Mouse (Mus musculus): ENCODE measurements at regions not wholly inside any gene's neighbourhood (a gene's known extent, or its start where the extent isn't known, plus 50 kb on each side); places are given as distances from the start of the nearest gene placed in this dataset.

DNA sequence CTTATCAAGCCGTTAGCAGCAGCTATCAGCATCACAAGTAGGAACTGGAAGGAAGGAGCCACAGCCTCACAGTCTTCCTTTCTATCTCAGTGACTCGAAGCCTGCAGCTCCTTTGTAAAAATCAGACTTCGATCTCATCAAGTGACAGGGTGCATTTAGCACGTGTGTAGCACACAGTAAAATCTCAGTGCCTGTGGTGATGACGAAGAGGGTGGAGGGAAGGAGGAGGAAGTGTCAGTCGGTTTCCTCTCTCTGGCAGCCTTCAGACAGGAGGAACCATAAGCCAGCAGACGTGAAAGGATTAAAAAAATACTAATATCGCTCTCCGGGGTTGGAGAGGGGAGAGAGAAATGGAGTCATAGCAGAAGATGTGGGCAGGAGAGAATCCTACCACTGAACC is 538.5 kb upstream of the Adam5 start:
- H3K4me3 ChIP-seq (replicated peaks): no peak overlapping the region
- H3K36me3 ChIP-seq: no peaks in the 10 kb centered on the region
- H3K4me2 ChIP-seq: no peak overlapping the region
- no peak overlapping the region for H3K27ac ChIP-seq
- no peaks in the 10 kb centered on the region for H3K4me1 ChIP-seq (replicated peaks)
- no peak overlapping the region for H3K9ac ChIP-seq
- no peak for DNase-seq
- H3K27me3 ChIP-seq: no peaks in the 10 kb centered on the region
- 13% methylated on average over 9 of the region's 9 CpGs for WGBS (ENCODE audit: insufficient replicate concordance)
- no peak for ATAC-seq (ENCODE audit: low read depth)
- H3K9me3 ChIP-seq (replicated peaks): no peaks in the 10 kb centered on the region

DNA sequence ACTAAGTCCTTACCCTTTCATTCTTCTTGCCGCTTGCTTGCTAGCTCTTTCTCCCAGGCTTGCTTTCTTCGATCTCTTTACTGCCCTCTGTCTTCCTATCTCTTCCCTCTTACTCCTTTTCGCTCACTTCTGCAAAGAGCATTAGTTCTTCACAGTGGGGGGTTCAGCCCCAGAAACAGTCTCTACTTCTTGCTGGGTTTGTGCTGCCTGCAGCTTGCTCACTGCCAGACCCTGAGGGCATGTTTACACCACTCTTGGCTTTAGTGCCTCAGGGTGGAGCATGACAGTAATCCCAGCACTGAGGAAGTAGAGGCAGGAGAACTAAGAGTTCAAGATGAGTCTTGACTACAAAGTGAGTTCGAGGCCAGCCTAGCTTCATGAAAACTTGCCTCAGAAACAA is 538.0 kb upstream of the Adam5 start:
- Histone ChIP-seq H3K4me2 (no peak overlapping the region), H3K27me3 (no peaks in the 10 kb centered on the region), H3K27ac (no peak overlapping the region), H3K4me1 (replicated peaks) (no peaks in the 10 kb centered on the region), H3K4me3 (replicated peaks) (no peak overlapping the region), H3K9me3 (replicated peaks) (no peaks in the 10 kb centered on the region), H3K9ac (no peak overlapping the region), H3K36me3 (no peaks in the 10 kb centered on the region)
- WGBS (ENCODE audit: insufficient replicate concordance): 62% methylated on average over 4 of the region's 4 CpGs
- ATAC-seq (ENCODE audit: low read depth) (no peak), DNase-seq (no peak)

DNA sequence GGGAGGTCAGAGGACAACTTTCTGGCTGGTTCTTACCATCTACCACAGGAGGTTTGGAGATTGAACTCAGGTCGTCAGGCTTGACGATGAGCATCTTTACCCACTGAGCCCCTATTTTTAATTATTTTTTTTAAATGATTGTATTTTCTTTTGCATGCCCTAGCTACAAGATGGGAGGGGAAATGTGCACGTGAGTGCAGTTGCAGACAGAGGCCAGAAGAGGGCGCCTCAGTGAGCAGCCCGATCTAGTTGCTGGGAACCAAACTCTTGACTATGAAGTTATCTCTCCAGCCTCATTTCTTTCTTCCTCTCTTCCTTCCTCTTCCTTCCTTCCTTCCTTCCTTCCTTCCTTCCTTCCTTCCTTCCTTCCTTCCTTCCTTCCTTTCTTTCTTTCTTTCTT is 537.3 kb upstream of the Adam5 start:
- no peaks in the 10 kb centered on the region for H3K36me3 ChIP-seq
- H3K4me1 ChIP-seq (replicated peaks): no peaks in the 10 kb centered on the region

DNA sequence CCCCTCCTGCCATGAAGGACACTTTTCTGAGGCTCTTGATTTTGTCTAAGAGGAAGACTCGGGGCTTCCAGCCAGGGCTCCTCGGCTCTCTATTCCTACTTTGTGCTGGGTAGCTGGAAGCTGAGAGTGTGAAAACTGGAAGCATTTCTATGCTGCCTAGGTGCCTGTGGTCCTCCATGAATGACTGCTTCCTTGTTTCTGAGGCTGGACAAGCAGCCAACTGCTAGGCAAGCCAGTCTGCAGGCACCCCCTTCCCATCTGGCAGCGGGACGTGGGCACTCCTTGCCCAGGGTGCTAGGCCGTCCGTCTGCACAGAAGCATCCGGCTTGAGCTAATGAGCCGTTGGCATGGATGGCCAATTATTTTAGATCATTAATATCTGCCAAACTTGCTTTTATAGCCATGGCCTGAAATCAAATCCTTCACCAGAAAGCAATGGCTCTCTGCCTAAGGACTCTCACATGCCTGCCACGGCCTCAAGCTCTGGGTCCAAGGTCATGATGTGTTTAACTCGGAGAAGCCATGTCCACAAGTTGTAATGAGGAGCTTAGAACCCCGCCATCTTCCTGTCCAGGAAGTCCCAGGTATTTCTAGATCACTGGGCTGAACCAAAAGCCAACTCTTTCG is 534.5 kb upstream of the Adam5 start:
- WGBS (ENCODE audit: insufficient replicate concordance): 72% methylated on average over 12 of the region's 12 CpGs
- Histone ChIP-seq H3K9ac (no peak overlapping the region), H3K4me3 (replicated peaks) (no peak overlapping the region), H3K36me3 (no peaks in the 10 kb centered on the region), H3K27ac (no peak overlapping the region), H3K9me3 (replicated peaks) (no peaks in the 10 kb centered on the region), H3K4me1 (replicated peaks) (no peaks in the 10 kb centered on the region), H3K4me2 (no peak overlapping the region), H3K27me3 (peaks cover 14% of the 10 kb centered on the region)
- no peak for ATAC-seq (ENCODE audit: low read depth)
- DNase-seq: no peak

More for the DNA sequence above, 537.3 kb upstream of the Adam5 start:
- Histone ChIP-seq H3K4me3 (replicated peaks) (no peak overlapping the region), H3K9me3 (replicated peaks) (no peaks in the 10 kb centered on the region), H3K27me3 (no peaks in the 10 kb centered on the region), H3K4me2 (no peak overlapping the region), H3K9ac (no peak overlapping the region), H3K27ac (no peak overlapping the region)
- WGBS (ENCODE audit: insufficient replicate concordance): 75% methylated on average over 5 of the region's 5 CpGs
- DNase-seq (no peak), ATAC-seq (ENCODE audit: low read depth) (no peak)

DNA sequence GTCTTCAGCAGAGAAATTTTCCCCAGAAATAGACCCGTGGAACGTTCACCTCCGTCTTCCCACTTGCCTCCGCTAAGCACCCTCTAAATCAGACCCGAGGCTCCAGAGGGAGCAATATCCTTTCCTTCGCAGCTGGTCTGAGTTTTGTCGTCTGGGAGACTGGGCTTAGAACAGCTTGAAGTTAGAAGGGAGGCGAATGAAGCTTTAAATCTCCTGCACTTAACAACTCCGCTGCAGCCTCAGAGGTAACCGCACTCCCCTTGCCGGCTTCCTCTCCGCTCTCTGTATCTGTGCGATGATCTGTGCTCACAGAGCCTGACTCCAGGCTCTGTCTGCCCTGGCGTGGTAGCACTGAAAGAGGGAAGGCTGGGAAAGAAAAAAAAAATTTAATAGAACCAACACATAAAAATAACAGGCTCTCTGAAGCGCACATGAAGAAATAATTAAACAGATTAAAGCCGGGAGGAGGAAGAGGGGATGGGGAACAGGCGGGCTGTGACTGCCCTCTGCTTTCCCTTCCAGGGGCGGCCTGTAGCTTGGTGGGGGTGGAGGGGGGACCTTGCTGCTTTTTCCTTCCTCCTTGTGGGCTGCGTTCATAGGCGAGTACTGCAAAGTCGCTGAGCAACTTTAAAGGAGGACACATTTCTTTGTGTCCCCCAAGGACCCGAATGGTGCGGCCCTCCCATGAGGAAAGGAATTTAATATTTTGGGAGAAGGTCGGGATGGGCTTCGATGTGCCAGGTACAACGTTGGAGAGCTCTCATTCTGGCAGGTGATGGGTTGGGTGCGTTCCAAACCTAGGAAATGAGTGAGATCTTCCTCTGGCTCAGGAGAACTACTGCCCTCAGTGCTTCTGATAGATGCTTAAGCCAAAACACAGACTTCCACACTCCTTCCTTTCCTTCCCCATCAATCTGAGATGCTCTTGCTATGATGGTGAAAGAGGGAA is 529.9 kb upstream of the Adam5 start:
- no peaks in the 10 kb centered on the region for H3K9me3 ChIP-seq (replicated peaks)
- H3K4me3 ChIP-seq (replicated peaks): 0 out of 2 replicates have a peak overlapping the region, but pooled peaks have one; percentile 3
- DNase-seq (no peak), ATAC-seq (ENCODE audit: low read depth) (no peak)
- peaks cover 31% of the 10 kb centered on the region for H3K27me3 ChIP-seq
- peak overlapping the region; percentile 34 for H3K4me2 ChIP-seq
- no peaks in the 10 kb centered on the region for H3K36me3 ChIP-seq
- 5% methylated on average over 27 of the region's 27 CpGs for WGBS (ENCODE audit: insufficient replicate concordance)
- no peaks in the 10 kb centered on the region for H3K4me1 ChIP-seq (replicated peaks)
- no peak overlapping the region for H3K27ac ChIP-seq
- H3K9ac ChIP-seq: no peak overlapping the region

DNA sequence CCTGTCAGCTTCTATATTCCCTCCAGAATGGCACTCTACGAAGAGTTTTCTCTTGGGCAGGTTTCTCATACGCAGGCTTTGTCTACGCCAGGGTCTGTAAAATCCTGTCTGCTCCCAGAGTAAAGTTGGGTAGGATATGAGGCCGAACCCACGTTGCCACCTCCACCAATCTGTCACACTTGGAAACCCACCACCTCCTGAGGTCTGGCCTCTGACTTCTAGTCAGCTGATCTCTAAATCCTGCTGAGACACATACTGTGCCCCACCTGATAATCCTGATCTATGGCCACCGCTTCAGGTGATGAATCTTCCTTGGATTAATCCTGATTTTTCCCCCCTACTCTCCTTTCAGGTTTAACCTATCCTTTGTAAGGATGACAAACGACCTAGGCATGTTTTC is 529.2 kb upstream of the Adam5 start:
- ATAC-seq (ENCODE audit: low read depth) (no peak), DNase-seq (no peak)
- Histone ChIP-seq H3K4me1 (replicated peaks) (no peaks in the 10 kb centered on the region), H3K27ac (no peak overlapping the region), H3K9ac (no peak overlapping the region), H3K36me3 (no peaks in the 10 kb centered on the region), H3K4me2 (peak overlapping the region; percentile 34), H3K9me3 (replicated peaks) (no peaks in the 10 kb centered on the region), H3K4me3 (replicated peaks) (no peak overlapping the region), H3K27me3 (peaks cover 31% of the 10 kb centered on the region)
- 36% methylated on average over 7 of the region's 7 CpGs for WGBS (ENCODE audit: insufficient replicate concordance)

DNA sequence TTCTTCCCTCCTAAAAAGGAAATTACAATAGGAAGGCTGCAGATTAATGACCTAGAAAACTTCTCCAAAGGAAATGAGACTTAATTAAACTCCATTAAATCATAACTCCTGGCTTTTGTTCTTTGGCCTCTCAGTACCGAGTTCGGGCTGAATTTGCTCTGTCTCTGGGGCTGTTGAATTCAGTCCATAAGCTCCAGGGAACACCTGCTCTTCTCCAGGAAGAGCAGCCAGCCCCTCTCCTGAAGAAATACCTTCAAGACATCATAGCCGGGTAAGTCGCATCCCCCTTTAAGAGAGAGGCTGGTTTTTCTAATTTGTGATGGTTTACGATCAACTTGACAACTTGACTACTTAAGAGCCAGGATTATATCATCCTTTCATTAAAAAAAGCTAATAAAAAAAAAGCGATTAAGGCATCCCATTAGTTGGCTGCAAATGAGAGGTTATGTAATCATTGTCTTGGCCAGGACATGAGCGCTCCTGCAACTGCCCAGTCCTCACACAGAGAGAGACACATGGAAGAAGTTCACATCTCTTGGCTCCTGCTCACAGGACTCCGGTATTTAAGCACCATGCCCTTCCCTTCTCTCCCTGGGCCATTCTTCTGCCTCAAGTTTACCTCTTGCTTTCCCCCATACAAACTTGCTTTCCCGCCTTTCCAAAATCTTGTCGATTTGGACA is 524.0 kb upstream of the Adam5 start:
- Histone ChIP-seq H3K27me3 (peaks cover 12% of the 10 kb centered on the region), H3K4me2 (no peak overlapping the region), H3K36me3 (no peaks in the 10 kb centered on the region), H3K27ac (no peak overlapping the region), H3K9me3 (replicated peaks) (0 out of 2 replicates have a peak, but pooled peaks cover 4% of the 10 kb centered on the region), H3K9ac (no peak overlapping the region), H3K4me1 (replicated peaks) (no peaks in the 10 kb centered on the region), H3K4me3 (replicated peaks) (no peak overlapping the region)
- ATAC-seq (ENCODE audit: low read depth): no peak
- WGBS (ENCODE audit: insufficient replicate concordance): 72% methylated on average over 10 of the region's 10 CpGs
- no peak for DNase-seq

DNA sequence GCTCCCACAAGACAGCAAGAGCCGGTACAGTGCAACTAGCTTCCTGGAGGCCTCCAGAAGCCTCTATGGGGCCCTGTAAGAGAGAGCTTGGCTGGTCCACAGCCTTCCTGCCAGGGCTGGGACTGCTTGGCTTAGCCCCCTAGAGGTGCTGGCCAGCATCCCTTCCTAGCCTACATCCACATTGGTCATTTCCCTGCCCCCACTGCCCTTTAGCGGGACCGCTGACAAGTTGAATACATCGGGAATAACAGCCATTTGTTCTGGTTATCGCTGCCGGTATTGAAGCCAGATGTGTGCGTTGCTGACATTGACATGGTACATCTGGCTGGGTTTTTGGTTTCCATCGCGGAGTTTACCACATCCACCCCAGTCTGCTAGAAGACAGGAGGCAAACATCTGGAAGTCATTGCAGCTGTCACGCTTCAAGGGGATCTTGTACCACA is 519.0 kb upstream of the Adam5 start:
- Histone ChIP-seq H3K4me3 (replicated peaks) (no peak overlapping the region), H3K27ac (no peak overlapping the region), H3K4me1 (replicated peaks) (no peaks in the 10 kb centered on the region), H3K4me2 (no peak overlapping the region), H3K9me3 (replicated peaks) (0 out of 2 replicates have a peak, but pooled peaks cover 4% of the 10 kb centered on the region), H3K9ac (no peak overlapping the region), H3K27me3 (no peaks in the 10 kb centered on the region), H3K36me3 (no peaks in the 10 kb centered on the region)
- 83% methylated on average over 10 of the region's 10 CpGs for WGBS (ENCODE audit: insufficient replicate concordance)
- ATAC-seq (ENCODE audit: low read depth) (no peak), DNase-seq (no peak)

DNA sequence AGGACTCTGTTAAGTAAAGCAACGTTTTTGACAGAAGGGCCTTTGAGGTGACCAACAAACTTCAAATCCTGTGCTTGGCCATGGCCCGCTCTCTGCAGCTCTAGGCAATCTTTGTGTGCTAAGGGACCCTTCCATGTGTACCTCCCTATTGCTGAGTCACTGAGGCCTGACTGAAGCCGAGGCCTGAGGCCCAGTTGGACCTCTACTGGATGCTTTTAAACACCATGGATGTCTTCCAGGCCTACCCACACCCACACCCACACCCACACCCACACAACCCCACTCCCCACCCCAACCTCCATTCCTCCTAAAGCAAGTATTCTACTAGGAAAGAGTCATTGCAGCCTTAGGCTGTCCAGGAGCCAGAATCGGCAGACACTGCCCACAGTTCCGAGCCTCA is 518.3 kb upstream of the Adam5 start:
- H3K9ac ChIP-seq: no peak overlapping the region
- no peak overlapping the region for H3K4me2 ChIP-seq
- no peak overlapping the region for H3K27ac ChIP-seq
- ATAC-seq (ENCODE audit: low read depth): no peak
- H3K4me1 ChIP-seq (replicated peaks): no peaks in the 10 kb centered on the region
- DNase-seq: no peak
- H3K36me3 ChIP-seq: no peaks in the 10 kb centered on the region
- H3K4me3 ChIP-seq (replicated peaks): no peak overlapping the region
- no peaks in the 10 kb centered on the region for H3K27me3 ChIP-seq
- 69% methylated on average over 5 of the region's 5 CpGs for WGBS (ENCODE audit: insufficient replicate concordance)
- 0 out of 2 replicates have a peak, but pooled peaks cover 4% of the 10 kb centered on the region for H3K9me3 ChIP-seq (replicated peaks)

DNA sequence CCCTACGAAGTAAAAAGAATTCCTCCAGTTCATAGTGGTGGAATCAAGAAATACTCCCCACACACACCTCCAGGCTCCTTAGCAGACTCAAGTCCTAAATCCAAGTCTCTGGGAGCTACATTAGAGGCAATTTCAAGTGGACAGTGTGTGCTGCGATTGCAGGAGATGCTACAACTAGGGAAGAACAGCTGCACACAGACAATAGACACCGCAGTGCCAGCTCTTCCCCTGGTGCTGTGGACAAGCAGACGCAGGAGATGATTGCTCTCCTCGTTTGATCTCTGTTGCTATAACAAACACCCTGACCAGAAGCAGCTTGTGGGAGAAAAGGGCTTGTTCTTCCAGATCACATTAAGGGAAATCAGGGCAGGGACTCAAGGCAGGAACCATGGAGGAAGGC is 517.1 kb upstream of the Adam5 start:
- WGBS (ENCODE audit: insufficient replicate concordance): 60% methylated on average over 5 of the region's 5 CpGs
- Histone ChIP-seq H3K9me3 (replicated peaks) (0 out of 2 replicates have a peak, but pooled peaks cover 4% of the 10 kb centered on the region), H3K4me2 (no peak overlapping the region), H3K27ac (no peak overlapping the region), H3K4me3 (replicated peaks) (no peak overlapping the region), H3K27me3 (no peaks in the 10 kb centered on the region), H3K9ac (no peak overlapping the region), H3K36me3 (no peaks in the 10 kb centered on the region), H3K4me1 (replicated peaks) (no peaks in the 10 kb centered on the region)
- ATAC-seq (ENCODE audit: low read depth): no peak
- DNase-seq: no peak

DNA sequence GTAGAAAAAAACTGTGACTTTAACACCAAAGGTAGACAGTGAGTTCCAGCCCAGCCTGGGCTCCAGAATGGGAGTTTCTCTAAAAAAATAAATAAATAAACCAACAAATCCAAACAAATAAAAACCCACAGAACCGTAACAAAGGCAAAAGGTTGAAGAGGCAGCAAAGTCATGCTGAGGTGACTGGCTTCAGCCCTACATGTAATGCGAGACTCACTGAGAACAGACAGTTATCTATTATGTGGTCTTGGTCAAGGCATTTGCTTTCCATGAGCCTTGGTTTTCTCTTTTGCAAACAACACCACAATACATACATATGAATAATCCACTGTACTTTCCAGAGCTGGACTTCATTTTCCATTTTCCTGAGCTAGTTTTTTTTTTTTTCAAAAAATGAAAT is 516.6 kb upstream of the Adam5 start:
- Histone ChIP-seq H3K4me2 (no peak overlapping the region), H3K36me3 (no peaks in the 10 kb centered on the region), H3K27me3 (no peaks in the 10 kb centered on the region), H3K27ac (no peak overlapping the region), H3K9ac (no peak overlapping the region), H3K4me3 (replicated peaks) (no peak overlapping the region), H3K4me1 (replicated peaks) (no peaks in the 10 kb centered on the region), H3K9me3 (replicated peaks) (0 out of 2 replicates have a peak, but pooled peaks cover 4% of the 10 kb centered on the region)
- no peak for ATAC-seq (ENCODE audit: low read depth)
- WGBS (ENCODE audit: insufficient replicate concordance): 68% methylated on average over 2 of the region's 2 CpGs
- no peak for DNase-seq
